Mouse (Mus musculus): Measurements from ENCODE around the gene Crx.

DNA sequence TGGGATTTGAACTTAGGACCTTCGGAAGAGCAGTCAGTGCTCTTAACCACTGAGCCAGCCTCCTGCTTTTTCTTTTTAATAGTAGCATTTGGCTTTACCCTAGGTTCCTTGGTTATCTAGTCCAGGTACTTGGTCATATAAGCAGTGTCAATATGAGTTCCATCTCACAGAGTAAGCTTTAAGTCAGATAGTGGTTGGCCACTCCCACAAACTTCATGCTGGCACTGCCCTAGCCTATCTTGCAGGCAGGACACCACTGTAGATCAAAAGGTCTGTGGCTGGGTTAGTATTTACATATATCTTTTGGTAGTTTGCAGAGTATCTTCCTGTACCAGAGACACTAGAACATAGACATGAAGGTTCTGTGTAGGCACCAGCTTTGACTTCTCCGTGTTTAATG lies 4.4 kb upstream of the Crx start:
- no peak for TF ChIP-seq CTCF (IDR thresholded peaks at IDR 0.05; ENCODE audit: low read depth, low read length)
- TF ChIP-seq POLR2A (IDR thresholded peaks at IDR 0.05; ENCODE audit: extremely low read depth, insufficient read depth, low read length) = no peak
